Mouse (Mus musculus) heart, adult 2 months (tissue): Measurements from ENCODE around the gene Ncor2. TPM values are rescaled to one million over a fixed set of nuclear protein-coding genes. Genes with fewer than 3 reads are reported as not detected.

ENCODE experiments used
- DNase-seq, 2 experiments: peaks; one replicate each; pipeline ENCODE4 v3.0.0; 2021
- H3K27ac ChIP-seq: fragments of 200-600 bp; 2 replicates; pipeline ENCODE4 v1.8.1; 2022
- H3K27me3 ChIP-seq: fragments of 200-500 bp; 2 replicates; pipeline ENCODE4 v1.6.1; 2012; ENCODE audit warnings: mild to moderate bottlenecking, low read length, inconsistent platforms, mixed read lengths; ENCODE audit not compliant: control insufficient read depth, insufficient read depth
- H3K36me3 ChIP-seq: fragments of 200-500 bp; 2 replicates; pipeline ENCODE4 v1.6.1; 2012; ENCODE audit warnings: low read length, inconsistent platforms; ENCODE audit not compliant: control insufficient read depth, insufficient read depth
- H3K4me1 ChIP-seq: fragments of 200-500 bp; 2 replicates; pipeline ENCODE4 v1.6.1; 2011; ENCODE audit warnings: low read length; ENCODE audit not compliant: control insufficient read depth, insufficient read depth
- H3K4me3 ChIP-seq: fragments of 200-600 bp; 2 replicates; pipeline ENCODE4 v1.8.1; 2022
- H3K79me2 ChIP-seq: fragments of 200-500 bp; replicated peaks from 2 replicates; pipeline ENCODE4 v1.6.1; 2012; ENCODE audit warnings: mild to moderate bottlenecking, inconsistent platforms, low read length, moderate library complexity, mixed read lengths; ENCODE audit not compliant: control insufficient read depth, insufficient read depth
- H3K9ac ChIP-seq: fragments of 200-500 bp; 2 replicates; pipeline ENCODE4 v1.6.1; 2012; ENCODE audit warnings: low read depth, mild to moderate bottlenecking, control low read depth, inconsistent platforms, low read length, mixed read lengths
- CTCF ChIP-seq: fragments of 200-600 bp; IDR thresholded peaks from 2 replicates; pipeline ENCODE4 v1.8.1; 2022; ENCODE audit warnings: antibody characterized with exemption, mild to moderate bottlenecking, moderate library complexity
- EP300 ChIP-seq: fragments of 200-500 bp; IDR thresholded peaks from 2 replicates; pipeline ENCODE4 v1.6.1; 2011; ENCODE audit warnings: low read depth, low read length, control low read depth; ENCODE audit not compliant: insufficient read depth
- POLR2A ChIP-seq: fragments of 200-500 bp; IDR thresholded peaks from 2 replicates; pipeline ENCODE4 v1.6.1; 2011; ENCODE audit warnings: mild to moderate bottlenecking, low read depth, low read length, control low read depth; ENCODE audit not compliant: insufficient read depth
- WGBS: fragments of 180-500 bp; shearing (Covaris S2); methylation state at CpG from one replicate; pipeline ENCODE4 v1.1.7; 2018; 5-methylcytosine and 5-hydroxymethylcytosine counted together
- intact Hi-C: fragments of 180-260 bp; cut with DNase I; formaldehyde crosslinking; loops from one replicate; pipeline ENCODE4 v1.15.1; 2025
- polyA plus RNA-seq: library from polyadenylated mRNA; depleted of rRNA; stranded (reverse); fragments of >200 nt; gene quantifications from 2 replicates; pipeline ENCODE4 v1.2.3, GENCODE M21; 2012
- total RNA-seq, 2 experiments: library from RNA; stranded (reverse); gene quantifications; 2 replicates each; pipeline ENCODE4 v1.2.3; 2021

Ncor2 gene
- total and polyA plus RNA-seq, 3 experiments, result 39.1 to 77.5 (median 73.5) TPM

DNA sequence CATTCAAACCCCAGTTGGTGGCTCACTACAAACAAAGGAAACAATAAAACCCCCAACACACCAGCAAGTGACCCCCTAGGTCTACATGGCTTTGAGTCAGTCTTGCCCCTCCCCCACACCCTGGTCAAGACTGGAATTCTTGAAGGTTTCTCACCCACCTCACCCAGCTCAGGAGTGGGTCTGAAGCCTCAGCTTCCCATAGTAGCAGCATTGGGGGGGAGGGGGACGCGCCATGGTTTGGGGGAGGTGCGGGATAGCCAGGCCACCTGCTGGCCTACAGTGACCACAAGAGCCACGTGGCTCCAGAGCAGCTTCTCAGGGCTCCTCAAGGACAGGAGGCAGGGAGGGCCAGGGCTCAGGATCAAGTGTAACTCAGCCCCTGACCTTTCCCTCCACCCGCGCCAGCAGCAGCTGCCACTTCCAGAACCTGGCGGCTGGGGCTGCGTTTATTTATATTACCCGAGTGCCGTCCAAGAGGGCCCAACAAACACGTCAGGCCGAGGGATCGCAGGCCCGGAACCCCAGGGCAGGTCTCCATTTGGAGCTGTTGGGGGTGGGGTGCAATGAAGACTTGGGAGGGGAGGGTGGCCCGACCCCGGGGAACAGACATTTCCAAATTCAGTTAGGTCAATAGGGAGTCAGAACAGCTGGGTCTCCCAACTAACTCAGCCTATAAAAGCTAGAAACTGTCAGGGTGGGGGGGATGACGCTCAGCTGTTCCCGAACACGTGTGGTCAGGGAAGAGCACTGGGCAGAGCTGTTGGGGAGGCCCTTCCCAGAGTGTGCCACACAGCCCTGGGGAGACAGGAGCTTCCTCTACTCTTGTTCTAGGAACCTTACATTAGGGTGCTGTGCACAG lies 122.1 kb downstream of the Ncor2 start:
- WGBS, result 27% methylated on average over 19 of the region's 19 CpGs
- no peaks in the 10 kb centered on the region for H3K27me3 ChIP-seq
- H3K4me3 ChIP-seq, result peak overlapping the region; percentile 54
- peak overlapping the region; percentile 88 for H3K27ac ChIP-seq
- DNase-seq, result peak; percentile 74 to 86
- intact Hi-C loops, result loop anchor here (5.0 kb wide), 1 partner anchor 210 kb away; no protein-coding TSS in a partner anchor
- H3K36me3 ChIP-seq, result no peaks in the 10 kb centered on the region
- H3K9ac ChIP-seq, result peak overlapping the region; percentile 67
- no peaks in the 10 kb centered on the region; the same call in 1 of the 2 replicates for H3K79me2 ChIP-seq
- H3K4me1 ChIP-seq, result peaks cover 32% of the 10 kb centered on the region
- no peak for TF ChIP-seq EP300
- no peak for TF ChIP-seq CTCF
- no peak for TF ChIP-seq POLR2A

DNA sequence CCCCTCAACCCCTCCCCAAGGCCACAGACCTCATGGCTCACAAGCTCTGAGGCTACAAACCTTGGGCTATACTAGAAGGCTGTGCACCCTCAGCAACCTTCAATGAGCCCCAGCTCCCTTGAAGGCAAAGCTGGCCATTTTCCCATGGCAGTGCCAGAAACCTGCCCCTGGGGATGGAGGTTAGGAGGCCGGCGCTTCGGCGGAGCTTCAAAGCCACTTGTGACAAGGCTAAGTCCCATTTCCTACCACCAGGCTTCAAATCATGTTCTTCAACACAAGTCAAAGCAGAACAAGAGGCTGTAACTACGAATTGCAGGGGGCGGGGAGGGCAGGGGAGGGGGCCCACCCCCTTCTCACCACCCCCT lies 122.7 kb downstream of the Ncor2 start:
- H3K4me3 ChIP-seq, result peak overlapping the region; percentile 1; the same call in 1 of the 2 replicates
- H3K36me3 ChIP-seq, result no peaks in the 10 kb centered on the region
- peaks cover 38% of the 10 kb centered on the region for H3K4me1 ChIP-seq
- H3K27ac ChIP-seq, result peak overlapping the region; percentile 88
- TF ChIP-seq POLR2A (no peak), CTCF (no peak), EP300 (no peak)
- H3K27me3 ChIP-seq, result no peaks in the 10 kb centered on the region
- no peaks in the 10 kb centered on the region; the same call in 1 of the 2 replicates for H3K79me2 ChIP-seq
- DNase-seq, result no peak
- WGBS, result 42% methylated on average over 6 of the region's 6 CpGs
- intact Hi-C loops, result loop anchor here (5.0 kb wide), 1 partner anchor 211 kb away; no protein-coding TSS in a partner anchor
- H3K9ac ChIP-seq, result peak overlapping the region; percentile 9; the same call in 1 of the 2 replicates

DNA sequence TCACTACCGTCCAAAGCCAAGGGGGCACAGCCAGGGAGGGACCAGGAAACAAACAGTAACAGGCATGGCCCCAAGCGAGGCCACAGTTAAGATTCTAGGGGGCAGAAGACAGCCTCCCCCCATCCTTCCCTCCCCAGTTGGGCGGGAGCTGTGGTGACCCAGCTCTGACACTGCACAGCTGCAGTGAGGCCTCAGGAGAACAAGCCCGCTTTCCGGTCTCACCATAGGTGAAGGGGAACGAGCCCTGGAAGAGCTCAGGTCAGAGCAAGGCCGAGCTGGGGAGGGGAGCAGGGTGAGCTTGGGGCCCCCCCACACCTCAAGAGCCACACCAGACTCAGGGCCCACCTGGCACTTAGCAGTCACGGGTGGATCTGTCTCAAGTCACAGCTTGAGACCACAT lies 123.1 kb downstream of the Ncor2 start:
- WGBS, result 69% methylated on average over 8 of the region's 8 CpGs
- no peaks in the 10 kb centered on the region; the same call in 1 of the 2 replicates for H3K79me2 ChIP-seq
- TF ChIP-seq CTCF, result no peak
- TF ChIP-seq POLR2A, result no peak
- TF ChIP-seq EP300, result no peak
- H3K4me1 ChIP-seq, result peaks cover 41% of the 10 kb centered on the region
- intact Hi-C loops, result loop anchor here (5.0 kb wide), 1 partner anchor 211 kb away; no protein-coding TSS in a partner anchor
- H3K9ac ChIP-seq, result peak overlapping the region; percentile 9; the same call in 1 of the 2 replicates
- H3K27me3 ChIP-seq, result no peaks in the 10 kb centered on the region
- H3K4me3 ChIP-seq, result no peak overlapping the region
- H3K27ac ChIP-seq, result peak overlapping the region; percentile 88; the same call in 1 of the 2 replicates
- DNase-seq, result no peak
- no peaks in the 10 kb centered on the region for H3K36me3 ChIP-seq

DNA sequence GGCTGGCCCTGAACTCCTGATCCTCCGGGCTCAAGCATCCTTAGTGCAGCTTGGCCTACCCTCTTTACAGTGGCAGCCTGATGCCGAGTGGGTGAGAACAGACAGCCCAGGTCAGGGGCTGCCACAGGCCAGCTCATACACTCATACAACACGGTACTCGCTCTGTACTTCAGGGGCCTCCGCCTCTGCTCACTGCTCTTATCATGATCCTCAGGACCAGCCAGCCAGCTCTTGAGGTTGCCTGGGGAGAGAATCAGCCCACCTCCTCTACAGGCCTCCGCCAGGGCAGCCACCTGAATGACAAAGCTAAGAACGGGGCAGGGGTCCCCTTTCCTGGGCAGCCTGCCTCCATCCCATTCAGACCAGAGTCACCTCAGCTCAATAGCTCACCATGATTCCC lies 125.4 kb downstream of the Ncor2 start:
- Histone ChIP-seq H3K27ac (peak overlapping the region; percentile 77), H3K9ac (no peak overlapping the region), H3K36me3 (no peaks in the 10 kb centered on the region), H3K4me1 (peaks cover 36% of the 10 kb centered on the region), H3K27me3 (no peaks in the 10 kb centered on the region), H3K79me2 (no peaks in the 10 kb centered on the region; the same call in 1 of the 2 replicates), H3K4me3 (no peak overlapping the region)
- DNase-seq, result no peak
- intact Hi-C loops, result no loop called here
- TF ChIP-seq EP300 (no peak), CTCF (no peak), POLR2A (no peak)
- WGBS, result 69% methylated on average over 7 of the region's 7 CpGs

DNA sequence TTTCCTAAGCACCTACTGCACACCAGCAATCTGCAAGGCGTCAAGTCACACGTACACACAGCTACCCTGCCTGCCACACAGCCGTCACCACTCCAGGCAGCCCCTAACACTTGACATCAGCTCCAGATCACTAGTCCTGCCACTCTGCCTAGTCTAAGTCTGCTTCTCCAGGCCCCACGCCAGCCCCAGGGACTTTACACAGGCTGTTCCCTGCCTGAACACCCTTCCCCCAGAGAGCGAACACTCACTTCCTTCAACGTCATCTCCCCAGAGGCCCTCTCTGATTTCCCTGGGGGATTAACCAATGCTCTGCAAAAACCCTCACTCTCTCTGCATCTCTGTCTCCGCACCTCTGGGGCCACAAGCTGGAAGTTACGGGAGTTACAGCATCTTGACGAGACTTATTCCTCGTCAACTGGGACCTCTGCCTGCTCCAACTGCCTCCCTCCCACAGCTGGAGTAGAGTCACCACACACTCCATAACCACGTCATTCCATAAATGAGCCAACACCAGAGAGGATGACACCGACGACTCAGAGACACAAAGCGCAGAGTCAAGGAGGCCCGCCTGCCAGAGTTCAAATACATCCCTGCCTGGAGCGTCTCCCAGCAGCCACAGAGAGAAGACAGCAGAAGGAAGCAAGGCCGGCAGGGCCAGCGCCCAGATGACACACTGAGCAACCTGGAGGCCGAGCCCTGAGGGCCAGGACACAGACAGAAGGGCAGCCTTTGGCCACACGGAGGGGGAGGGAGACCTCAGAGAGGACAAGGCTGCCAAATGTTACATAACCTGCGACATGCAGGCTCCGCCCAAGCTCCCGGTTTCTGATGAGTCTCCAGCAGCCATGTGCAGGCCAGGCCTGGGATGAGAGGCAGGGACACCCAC lies 126.2 kb downstream of the Ncor2 start:
- peak overlapping the region; percentile 77 for H3K27ac ChIP-seq
- intact Hi-C loops, result no loop called here
- peak; percentile 77 to 85 for DNase-seq
- no peaks in the 10 kb centered on the region; the same call in 1 of the 2 replicates for H3K79me2 ChIP-seq
- peaks cover 36% of the 10 kb centered on the region for H3K4me1 ChIP-seq
- 32% methylated on average over 23 of the region's 23 CpGs for WGBS
- H3K27me3 ChIP-seq, result no peaks in the 10 kb centered on the region
- no peak for TF ChIP-seq POLR2A
- TF ChIP-seq EP300, result peak; percentile 88
- TF ChIP-seq CTCF, result no peak
- no peaks in the 10 kb centered on the region for H3K36me3 ChIP-seq
- no peak overlapping the region for H3K9ac ChIP-seq
- no peak overlapping the region for H3K4me3 ChIP-seq
